Mouse (Mus musculus) hindbrain, postnatal 0 days (tissue): Measurements from ENCODE around the gene Wdr72. TPM values are rescaled to one million over a fixed set of nuclear protein-coding genes. Genes with fewer than 3 reads are reported as not detected.

ENCODE experiments used
- ATAC-seq: fragments of 200-750 bp; cut with Nextera tagmentation; 2 replicates; pipeline ENCODE4 v1.8.0; 2017; ENCODE audit warnings: mild to moderate bottlenecking, moderate TSS enrichment, moderate library complexity
- DNase-seq: peaks from one replicate; pipeline ENCODE4 v3.0.0-alpha.2; 2015; ENCODE audit warnings: low spot score
- H3K27ac ChIP-seq: fragments of 300-500 bp; sonication (generic); 2 replicates; pipeline ENCODE4 v1.5.1; 2014; ENCODE audit warnings: mild to moderate bottlenecking
- H3K27me3 ChIP-seq: fragments of 300-500 bp; sonication (generic); 2 replicates; pipeline ENCODE4 v1.6.1; 2014; ENCODE audit warnings: low read length, mixed read lengths; ENCODE audit not compliant: insufficient read depth
- H3K36me3 ChIP-seq: fragments of 300-500 bp; sonication (generic); 2 replicates; pipeline ENCODE4 v1.6.1; 2014; ENCODE audit warnings: low read length, mixed read lengths; ENCODE audit not compliant: insufficient read depth
- H3K4me1 ChIP-seq: fragments of 300-500 bp; sonication (generic); 2 replicates; pipeline ENCODE4 v1.6.1; 2014; ENCODE audit warnings: antibody characterized with exemption, low read length, mixed read lengths; ENCODE audit not compliant: insufficient read depth
- H3K4me2 ChIP-seq: fragments of 300-500 bp; sonication (generic); 2 replicates; pipeline ENCODE4 v1.6.1; 2014; ENCODE audit warnings: low read depth, mild to moderate bottlenecking, low read length, moderate library complexity, mixed read lengths
- H3K4me3 ChIP-seq: fragments of 300-500 bp; sonication (generic); 2 replicates; pipeline ENCODE4 v1.5.1; 2014; ENCODE audit warnings: low read length
- H3K9ac ChIP-seq: fragments of 300-500 bp; sonication (generic); replicated peaks from 2 replicates; pipeline ENCODE4 v1.6.1; 2014; ENCODE audit warnings: mild to moderate bottlenecking, low read length, moderate library complexity, mixed read lengths
- H3K9me3 ChIP-seq: fragments of 300-500 bp; sonication (generic); 2 replicates; pipeline ENCODE4 v1.6.1; 2016; ENCODE audit warnings: low read length, mixed read lengths
- CTCF ChIP-seq: IDR thresholded peaks from 2 replicates; pipeline ENCODE4 v1.5.1; 2016; ENCODE audit warnings: antibody characterized with exemption, control low read depth, low read depth
- WGBS: fragments of 180-500 bp; shearing (Covaris S2); extraction: QIAGEN DNeasy Blood & Tissue Kit; methylation state at CpG from one replicate; pipeline ENCODE4 v1.1.7; 2014; 5-methylcytosine and 5-hydroxymethylcytosine counted together
- polyA plus RNA-seq: library from polyadenylated mRNA; unstranded; fragments of >200 nt; fragmentation: Nextera tagmentation; extraction: Ambion mirVana; gene quantifications from 2 replicates; pipeline ENCODE4 v1.2.1, GENCODE M21; 2015
- total RNA-seq: library from RNA; depleted of rRNA; stranded (reverse); fragments of >200 nt; gene quantifications from 2 replicates; pipeline ENCODE4 v1.2.3, GENCODE M21; 2014; rRNA removed

Wdr72 gene
- total RNA-seq (0.25 and 0.58 TPM in 2 replicates), polyA plus RNA-seq (1.1 and 1.2 TPM in 2 replicates)

GRCm38 (mm10) chr9:74109761-74110460 lies at the start of gene Wdr72:
Gene Wdr72, plus strand, starts transcription at chr9:74110356.
- H3K36me3 ChIP-seq: no peaks in the 10 kb centered on the region
- TF ChIP-seq CTCF: no peak
- no peak for DNase-seq
- H3K4me2 ChIP-seq: peak within 1 kb of the TSS; percentile 52
- H3K27me3 ChIP-seq: no peaks in the 10 kb centered on the region
- no peaks in the 10 kb centered on the region for H3K4me1 ChIP-seq
- peak within 1 kb of the TSS; percentile 21 for H3K4me3 ChIP-seq
- H3K9ac ChIP-seq: no peak within 1 kb of the TSS
- H3K9me3 ChIP-seq: no peaks in the 10 kb centered on the region
- 9% methylated on average over 17 of the region's 17 CpGs for WGBS
- 0 out of 2 replicates have a peak, but pooled peaks have one; percentile 7 for ATAC-seq
- H3K27ac ChIP-seq: no peak within 1 kb of the TSS

- DNase-seq: peak; percentile 35
- 79% methylated on average over 3 of the region's 3 CpGs for WGBS
- no peaks in the 10 kb centered on the region for H3K27me3 ChIP-seq
- no peaks in the 10 kb centered on the region; the same call in 1 of the 2 replicates for H3K4me1 ChIP-seq
- no peak overlapping the region for H3K27ac ChIP-seq
- ATAC-seq: no peak
- no peak overlapping the region for H3K9ac ChIP-seq
- TF ChIP-seq CTCF: peak; percentile 61
- no peak overlapping the region for H3K4me3 ChIP-seq
- no peaks in the 10 kb centered on the region for H3K9me3 ChIP-seq
- H3K4me2 ChIP-seq: no peak overlapping the region
- no peaks in the 10 kb centered on the region for H3K36me3 ChIP-seq
Measured at GRCm38 (mm10) chr9:74066278-74066677, 43.9 kb upstream of the Wdr72 start.

GRCm38 (mm10) chr9:74066766-74067165 lies 43.4 kb upstream of the Wdr72 start:
- H3K4me2 ChIP-seq: no peak overlapping the region
- H3K9me3 ChIP-seq: no peaks in the 10 kb centered on the region
- peak overlapping the region; percentile 15; the same call in 1 of the 2 replicates for H3K27ac ChIP-seq
- ATAC-seq (peak; percentile 76), DNase-seq (peak; percentile 81)
- no peak overlapping the region for H3K9ac ChIP-seq
- H3K27me3 ChIP-seq: no peaks in the 10 kb centered on the region
- no peaks in the 10 kb centered on the region; the same call in 1 of the 2 replicates for H3K4me1 ChIP-seq
- H3K36me3 ChIP-seq: no peaks in the 10 kb centered on the region
- 32% methylated on average over 10 of the region's 10 CpGs for WGBS
- no peak overlapping the region for H3K4me3 ChIP-seq
- no peak for TF ChIP-seq CTCF

GRCm38 (mm10) chr9:74075958-74076357 lies 34.2 kb upstream of the Wdr72 start:
- DNase-seq (no peak), ATAC-seq (no peak)
- no peaks in the 10 kb centered on the region for H3K27me3 ChIP-seq
- TF ChIP-seq CTCF: no peak
- no peak overlapping the region for H3K27ac ChIP-seq
- H3K9me3 ChIP-seq: no peaks in the 10 kb centered on the region
- no peak overlapping the region for H3K4me2 ChIP-seq
- no peaks in the 10 kb centered on the region for H3K36me3 ChIP-seq
- WGBS: 72% methylated on average over 2 of the region's 2 CpGs
- no peaks in the 10 kb centered on the region for H3K4me1 ChIP-seq
- no peak overlapping the region for H3K4me3 ChIP-seq
- H3K9ac ChIP-seq: no peak overlapping the region

- peak; percentile 78 for DNase-seq
- no peaks in the 10 kb centered on the region for H3K27me3 ChIP-seq
- H3K9ac ChIP-seq: no peak overlapping the region
- H3K4me1 ChIP-seq: no peaks in the 10 kb centered on the region
- no peak overlapping the region for H3K4me3 ChIP-seq
- no peak overlapping the region for H3K4me2 ChIP-seq
- peak; percentile 68 for TF ChIP-seq CTCF
- H3K9me3 ChIP-seq: no peaks in the 10 kb centered on the region
- ATAC-seq: no peak
- H3K36me3 ChIP-seq: no peaks in the 10 kb centered on the region
- H3K27ac ChIP-seq: no peak overlapping the region
Measured at GRCm38 (mm10) chr9:74078458-74078857, 31.7 kb upstream of the Wdr72 start.

- Histone ChIP-seq H3K36me3 (no peaks in the 10 kb centered on the region), H3K27ac (no peak overlapping the region), H3K4me3 (no peak overlapping the region), H3K9ac (no peak overlapping the region), H3K4me1 (no peaks in the 10 kb centered on the region), H3K9me3 (no peaks in the 10 kb centered on the region), H3K27me3 (no peaks in the 10 kb centered on the region), H3K4me2 (no peak overlapping the region)
- DNase-seq (peak; percentile 63), ATAC-seq (no peak)
- WGBS: 34% methylated on average over 5 of the region's 5 CpGs
- peak; percentile 78 for TF ChIP-seq CTCF
Measured at GRCm38 (mm10) chr9:74080241-74080640, 29.9 kb upstream of the Wdr72 start.

GRCm38 (mm10) chr9:74101591-74101990 lies 8.6 kb upstream of the Wdr72 start:
- no peak for ATAC-seq
- Histone ChIP-seq H3K9me3 (no peaks in the 10 kb centered on the region), H3K36me3 (no peaks in the 10 kb centered on the region), H3K27ac (no peak overlapping the region), H3K9ac (no peak overlapping the region), H3K4me3 (no peak overlapping the region), H3K4me2 (no peak overlapping the region), H3K4me1 (no peaks in the 10 kb centered on the region), H3K27me3 (no peaks in the 10 kb centered on the region)
- no peak for DNase-seq
- TF ChIP-seq CTCF: no peak
